In genomic region chr10:125147239-125147782, GRCm38 (mm10) we compare ENCODE assay signal across 17 mouse cellular contexts.
"Had no signal": no experiment of that assay in that cellular context is flagged by ENCODE, and none has a peak within 500 bp of the region (broad histone marks: within the 10 kb centered on the region; RNA-seq: fewer than 3 reads in every experiment).

No protein-coding gene starts in this region.

- ATAC-seq: liver, postnatal 0 days; lung, postnatal 0 days; midbrain, embryonic 13.5 days; midbrain, embryonic 15.5 days had no signal

- H3K4me2 ChIP-seq: liver, embryonic 15.5 days; lung, embryonic 15.5 days; midbrain, embryonic 11.5 days; midbrain, embryonic 13.5 days; midbrain, embryonic 15.5 days; neural tube, embryonic 12.5 days had no signal

- H3K9me3 ChIP-seq: liver, embryonic 15.5 days; lung, embryonic 15.5 days; megakaryocyte, embryonic 14.5 days; midbrain, embryonic 13.5 days; midbrain, embryonic 15.5 days; neural tube, embryonic 12.5 days had no signal

- H3K9ac ChIP-seq: liver, embryonic 15.5 days; liver, postnatal 0 days; lung, embryonic 15.5 days; midbrain, embryonic 13.5 days; midbrain, embryonic 15.5 days; neural tube, embryonic 12.5 days had no signal

- H3K27me3 ChIP-seq: liver, embryonic 15.5 days; lung, embryonic 15.5 days; megakaryocyte, embryonic 14.5 days; midbrain, embryonic 13.5 days; midbrain, embryonic 15.5 days; neural tube, embryonic 12.5 days had no signal

- H3K4me3 ChIP-seq: liver, embryonic 15.5 days; lung, embryonic 15.5 days; megakaryocyte, embryonic 14.5 days; midbrain, embryonic 13.5 days; midbrain, embryonic 15.5 days; neural tube, embryonic 12.5 days had no signal

- H3K36me3 ChIP-seq: liver, embryonic 15.5 days; lung, embryonic 15.5 days; midbrain, embryonic 13.5 days; midbrain, embryonic 15.5 days; neural tube, embryonic 12.5 days had no signal

- H3K4me1 ChIP-seq: liver, embryonic 15.5 days; lung, embryonic 15.5 days; megakaryocyte, embryonic 14.5 days; midbrain, embryonic 15.5 days; neural tube, embryonic 12.5 days had no signal

- DNase-seq: liver, postnatal 0 days; lung, adult 2 months; lung, postnatal 14 days; lung, postnatal 36 days; right cerebral cortex, postnatal 14 days; thymus, adult 2 months; thymus, postnatal 25 days; thymus, postnatal 4 days had no signal

- H3K27ac ChIP-seq: liver, embryonic 15.5 days; lung, embryonic 15.5 days; macrophage; midbrain, embryonic 13.5 days; midbrain, embryonic 15.5 days; neural tube, embryonic 12.5 days had no signal
